Mouse (Mus musculus): ENCODE measurements around the gene Rhot1.
A peak's percentile ranks its signal among the peaks of the same experiment; 100 is the strongest.
"Not testable (repeated sequence)": the region's sequence is repeated elsewhere in the genome, so short reads cannot be mapped to it uniquely, and the experiment has no call there.

Rhot1 gene

GRCm38 (mm10) chr11:80196351-80196750, 12.5 kb upstream of the Rhot1 start:
- DNase-seq = no peak

- no peak for DNase-seq
Measured at GRCm38 (mm10) chr11:80199316-80199715, 9.5 kb upstream of the Rhot1 start.

GRCm38 (mm10) chr11:80199773-80200172, 9.0 kb upstream of the Rhot1 start:
- DNase-seq = no peak

- peak in 1 of 2 experiments; percentile 12 for DNase-seq
Measured at GRCm38 (mm10) chr11:80200326-80200725, 8.5 kb upstream of the Rhot1 start.

- DNase-seq = no peak
Measured at GRCm38 (mm10) chr11:80202296-80202695, 6.5 kb upstream of the Rhot1 start.

- peak; percentile 16 for DNase-seq
Measured at GRCm38 (mm10) chr11:80204037-80204436, 4.8 kb upstream of the Rhot1 start.

- DNase-seq = no peak
Measured at GRCm38 (mm10) chr11:80204941-80205340, 3.9 kb upstream of the Rhot1 start.

- no peak for DNase-seq
Measured at GRCm38 (mm10) chr11:80208465-80208859, 357 bp upstream of the Rhot1 start.

- no peak for DNase-seq
Measured at GRCm38 (mm10) chr11:80210321-80210720, 1.5 kb downstream of the Rhot1 start.

GRCm38 (mm10) chr11:80212282-80212681, 3.5 kb downstream of the Rhot1 start:
- DNase-seq = no peak

GRCm38 (mm10) chr11:80215291-80215690, 6.5 kb downstream of the Rhot1 start:
- no peak for DNase-seq

GRCm38 (mm10) chr11:80218657-80219293, 10.0 kb downstream of the Rhot1 start:
- DNase-seq = no peak

- not testable (repeated sequence) for DNase-seq
Measured at GRCm38 (mm10) chr11:80230066-80230465, 21.2 kb downstream of the Rhot1 start.

GRCm38 (mm10) chr11:80237278-80237677, 28.5 kb downstream of the Rhot1 start:
- no peak for DNase-seq

- peak; percentile 6 to 16 for DNase-seq
Measured at GRCm38 (mm10) chr11:80238306-80238705, 29.5 kb downstream of the Rhot1 start.

GRCm38 (mm10) chr11:80247026-80247425, 38.2 kb downstream of the Rhot1 start:
- no peak for DNase-seq

GRCm38 (mm10) chr11:80248531-80248930, 39.7 kb downstream of the Rhot1 start:
- DNase-seq = no peak

GRCm38 (mm10) chr11:80264137-80264536, 55.3 kb downstream of the Rhot1 start:
- no peak for DNase-seq

- no peak for DNase-seq
Measured at GRCm38 (mm10) chr11:80271096-80271495, 62.3 kb downstream of the Rhot1 start.

- DNase-seq = no peak
Measured at GRCm38 (mm10) chr11:80275011-80275410, 66.2 kb downstream of the Rhot1 start.

GRCm38 (mm10) chr11:80278054-80278453, 69.2 kb downstream of the Rhot1 start:
- no peak for DNase-seq

GRCm38 (mm10) chr11:80283786-80284185, 75.0 kb downstream of the Rhot1 start:
- no peak for DNase-seq

GRCm38 (mm10) chr11:80284641-80285040, 75.8 kb downstream of the Rhot1 start:
- no peak for DNase-seq

GRCm38 (mm10) chr11:80287150-80287549, 78.3 kb downstream of the Rhot1 start:
- peak; percentile 73 to 81 for DNase-seq
